Mouse (Mus musculus) liver, embryonic 13.5 days (tissue): ENCODE results near the gene Ccl5. TPM values are rescaled to one million over a fixed set of nuclear protein-coding genes. Genes with fewer than 3 reads are reported as not detected.

Experiments used
- ATAC-seq: fragments of 200-750 bp; cut with Nextera tagmentation; 2 replicates; pipeline ENCODE4 v1.8.0; 2017; ENCODE audit warnings: low read depth, mild to moderate bottlenecking, moderate number of reproducible peaks, moderate library complexity
- DNase-seq: peaks from one replicate; pipeline ENCODE4 v3.0.0; 2022
- H3K27ac ChIP-seq: fragments of 300-500 bp; sonication (generic); 2 replicates; pipeline ENCODE4 v1.5.1; 2015; ENCODE audit warnings: moderate library complexity, mild to moderate bottlenecking, inconsistent platforms
- H3K27me3 ChIP-seq: fragments of 300-500 bp; sonication (generic); 2 replicates; pipeline ENCODE4 v1.6.1; 2015; ENCODE audit warnings: mild to moderate bottlenecking, inconsistent platforms
- H3K36me3 ChIP-seq: fragments of 300-500 bp; sonication (generic); 2 replicates; pipeline ENCODE4 v1.6.1; 2015; ENCODE audit warnings: mild to moderate bottlenecking, inconsistent platforms
- H3K4me1 ChIP-seq: fragments of 300-500 bp; sonication (generic); replicated peaks from 2 replicates; pipeline ENCODE4 v1.6.1; 2015; ENCODE audit warnings: inconsistent platforms
- H3K4me2 ChIP-seq: fragments of 300-500 bp; sonication (generic); 2 replicates; pipeline ENCODE4 v1.6.1; 2015; ENCODE audit warnings: inconsistent platforms, mild to moderate bottlenecking, moderate library complexity
- H3K4me3 ChIP-seq: fragments of 300-500 bp; sonication (generic); replicated peaks from 2 replicates; pipeline ENCODE4 v1.5.1; 2015; ENCODE audit warnings: mild to moderate bottlenecking, inconsistent platforms
- H3K9ac ChIP-seq: fragments of 300-500 bp; sonication (generic); 2 replicates; pipeline ENCODE4 v1.6.1; 2015; ENCODE audit warnings: mild to moderate bottlenecking, inconsistent platforms
- H3K9me3 ChIP-seq: fragments of 300-500 bp; sonication (generic); replicated peaks from 2 replicates; pipeline ENCODE4 v1.6.1; 2016; ENCODE audit warnings: inconsistent platforms
- WGBS: fragments of 180-500 bp; shearing (Covaris S2); methylation state at CpG from one replicate; pipeline ENCODE4 v1.1.7; 2015; ENCODE audit not compliant: insufficient replicate concordance; 5-methylcytosine and 5-hydroxymethylcytosine counted together
- polyA plus RNA-seq: library from polyadenylated mRNA; unstranded; fragments of >200 nt; fragmentation: Nextera tagmentation; extraction: Ambion mirVana; gene quantifications from 2 replicates; pipeline ENCODE4 v1.2.1, GENCODE M21; 2015

The Ccl5 gene
- polyA plus RNA-seq, 1 experiment from 2014 or later = 0.21 TPM

DNA sequence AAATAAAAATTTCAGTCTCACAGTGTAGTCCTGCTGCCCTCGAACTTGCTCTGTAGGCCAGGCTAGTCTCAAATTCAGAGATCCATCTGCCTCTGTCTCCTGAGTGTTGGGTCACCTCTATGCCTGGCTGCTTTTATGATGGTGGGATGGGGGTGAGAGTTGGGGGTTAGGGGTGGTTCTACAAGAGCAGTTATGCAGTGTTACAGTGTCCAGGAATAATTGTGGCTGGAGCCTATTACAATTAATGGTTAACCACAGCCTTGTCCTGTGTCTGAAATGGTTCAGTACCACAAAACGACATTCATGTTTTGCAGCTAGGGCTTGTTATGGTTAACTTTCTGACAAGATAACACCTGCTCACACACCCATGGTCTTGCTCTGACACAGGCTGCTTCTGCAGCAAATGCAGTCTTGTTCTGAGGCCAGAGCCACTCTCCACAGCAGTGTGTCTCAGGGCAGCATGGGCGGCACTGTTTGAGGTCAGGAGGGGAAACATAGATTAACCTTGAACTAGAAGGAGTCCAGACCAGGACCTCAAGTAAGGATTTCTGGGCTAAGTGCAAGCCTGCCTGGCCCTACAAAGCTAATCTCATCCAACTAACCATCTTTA is 8.5 kb upstream of the Ccl5 start:
- Histone ChIP-seq H3K9ac (no peak overlapping the region), H3K27ac (no peak overlapping the region), H3K9me3 (no peaks in the 10 kb centered on the region), H3K4me3 (no peak overlapping the region), H3K36me3 (no peaks in the 10 kb centered on the region), H3K4me1 (peaks cover 4% of the 10 kb centered on the region; the same call in 1 of the 2 replicates), H3K4me2 (no peak overlapping the region), H3K27me3 (no peaks in the 10 kb centered on the region)
- DNase-seq (no peak), ATAC-seq (no peak)
- WGBS = 39% methylated on average over 3 of the region's 3 CpGs

DNA sequence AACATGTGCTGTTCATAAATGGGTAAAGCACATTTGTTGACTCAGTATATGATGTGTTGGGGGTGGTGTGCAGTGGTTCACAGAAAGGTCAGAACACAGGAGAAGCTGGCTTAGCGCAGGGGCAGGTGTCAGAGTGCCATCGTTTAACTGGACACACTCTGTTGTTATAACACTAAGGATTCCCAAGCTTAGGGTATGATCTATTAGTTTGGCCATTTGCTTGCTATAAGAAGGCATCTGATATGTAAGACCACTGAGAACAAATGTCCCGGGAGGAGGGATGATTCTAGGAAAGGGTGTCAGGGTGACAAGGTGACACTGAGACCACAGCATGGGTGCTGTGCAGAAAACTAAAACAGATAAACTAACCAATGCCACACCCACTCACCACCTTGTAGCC is 6.5 kb upstream of the Ccl5 start:
- WGBS = 49% methylated on average over 3 of the region's 3 CpGs
- H3K27me3 ChIP-seq = no peaks in the 10 kb centered on the region
- no peak overlapping the region for H3K4me2 ChIP-seq
- no peak for ATAC-seq
- no peak for DNase-seq
- H3K27ac ChIP-seq = no peak overlapping the region
- H3K9ac ChIP-seq = no peak overlapping the region
- H3K4me3 ChIP-seq = no peak overlapping the region
- no peaks in the 10 kb centered on the region for H3K9me3 ChIP-seq
- H3K4me1 ChIP-seq = peaks cover 4% of the 10 kb centered on the region; the same call in 1 of the 2 replicates
- H3K36me3 ChIP-seq = no peaks in the 10 kb centered on the region

DNA sequence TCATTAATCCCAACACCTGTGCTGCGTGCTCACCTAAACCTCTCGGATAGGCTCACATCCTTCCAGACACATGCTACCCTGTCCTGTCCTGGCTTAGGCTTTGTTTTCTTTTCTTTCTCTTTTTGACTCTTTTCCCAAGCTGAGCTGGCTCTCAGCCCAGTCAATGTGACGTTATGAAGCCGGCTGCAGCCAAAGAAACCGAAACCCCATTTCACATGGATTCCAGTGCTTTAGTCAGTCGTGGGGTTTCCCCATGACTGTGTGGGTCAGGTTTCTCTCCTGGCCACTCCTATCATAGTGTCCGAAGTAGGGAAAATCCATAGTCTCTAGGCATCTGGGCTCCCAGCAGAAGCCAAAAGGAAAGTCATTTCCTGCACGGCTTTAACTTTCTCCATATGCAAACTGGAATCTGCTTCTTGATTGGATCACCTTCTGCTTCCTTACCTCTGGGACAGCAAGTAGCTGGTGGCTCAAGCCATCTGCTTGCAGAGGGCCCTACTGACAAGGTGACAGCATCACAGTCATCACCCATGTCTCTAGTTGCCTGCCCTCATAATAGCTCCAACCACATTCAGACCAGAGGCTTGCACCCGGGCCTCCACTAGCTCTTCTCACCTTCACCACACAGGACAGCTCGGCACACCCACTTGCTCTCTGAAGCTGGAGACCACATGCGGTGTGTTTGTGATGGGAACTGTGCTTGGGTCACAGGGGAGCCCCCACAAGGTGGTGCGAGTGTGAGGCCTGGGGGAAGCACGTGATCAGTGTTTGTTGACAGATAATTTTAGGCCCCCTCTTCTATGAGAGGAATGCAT is 4.5 kb upstream of the Ccl5 start:
- Histone ChIP-seq H3K4me3 (no peak overlapping the region), H3K9ac (no peak overlapping the region), H3K4me2 (no peak overlapping the region), H3K36me3 (no peaks in the 10 kb centered on the region), H3K9me3 (no peaks in the 10 kb centered on the region), H3K27ac (no peak overlapping the region), H3K27me3 (no peaks in the 10 kb centered on the region), H3K4me1 (peaks cover 4% of the 10 kb centered on the region; the same call in 1 of the 2 replicates)
- no peak for ATAC-seq
- 54% methylated on average over 13 of the region's 13 CpGs for WGBS
- no peak for DNase-seq

DNA sequence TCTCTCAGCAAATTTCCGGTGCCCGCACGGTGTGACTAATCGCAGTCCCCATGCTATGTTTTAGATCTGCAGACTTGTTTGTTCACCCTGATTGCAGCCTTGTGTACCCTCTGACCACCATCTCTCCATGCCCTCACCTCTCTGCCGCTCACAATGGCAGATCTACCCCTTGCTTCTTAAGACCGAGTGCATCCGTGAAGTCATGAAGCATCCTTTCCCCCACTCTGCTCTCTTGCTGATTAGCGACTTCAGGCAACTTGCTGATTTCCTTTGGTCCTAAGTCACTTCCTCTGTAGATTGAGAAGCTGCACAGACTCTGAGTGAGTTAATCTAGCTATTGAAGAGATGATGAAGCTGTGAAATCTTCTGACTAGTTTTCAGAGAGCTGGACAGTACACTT is 3.8 kb upstream of the Ccl5 start:
- Histone ChIP-seq H3K4me2 (no peak overlapping the region), H3K4me3 (no peak overlapping the region), H3K36me3 (no peaks in the 10 kb centered on the region), H3K4me1 (peaks cover 4% of the 10 kb centered on the region; the same call in 1 of the 2 replicates), H3K9ac (no peak overlapping the region), H3K27ac (no peak overlapping the region), H3K27me3 (no peaks in the 10 kb centered on the region), H3K9me3 (no peaks in the 10 kb centered on the region)
- DNase-seq (no peak), ATAC-seq (no peak)
- WGBS = 54% methylated on average over 8 of the region's 8 CpGs

DNA sequence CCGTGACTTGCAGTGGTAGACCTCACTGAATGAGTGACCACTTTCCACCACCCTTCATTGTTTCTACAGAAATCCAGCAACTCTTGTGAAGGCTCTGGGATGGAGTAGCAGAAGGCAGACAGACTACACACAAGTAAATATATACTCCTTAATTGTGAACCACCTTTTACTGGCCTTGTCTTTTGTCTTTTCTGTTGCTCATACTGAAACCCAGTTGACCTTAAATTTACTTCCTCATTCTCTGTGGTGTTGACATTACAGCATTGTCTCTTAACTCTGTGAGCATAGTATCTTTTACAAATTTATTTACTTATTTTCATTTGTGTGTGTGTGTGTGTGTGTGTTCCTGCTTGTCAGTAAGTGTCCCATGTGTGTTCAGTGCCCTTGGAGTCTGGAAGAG is 2.9 kb upstream of the Ccl5 start:
- H3K36me3 ChIP-seq = no peaks in the 10 kb centered on the region
- no peak overlapping the region for H3K4me3 ChIP-seq

DNA sequence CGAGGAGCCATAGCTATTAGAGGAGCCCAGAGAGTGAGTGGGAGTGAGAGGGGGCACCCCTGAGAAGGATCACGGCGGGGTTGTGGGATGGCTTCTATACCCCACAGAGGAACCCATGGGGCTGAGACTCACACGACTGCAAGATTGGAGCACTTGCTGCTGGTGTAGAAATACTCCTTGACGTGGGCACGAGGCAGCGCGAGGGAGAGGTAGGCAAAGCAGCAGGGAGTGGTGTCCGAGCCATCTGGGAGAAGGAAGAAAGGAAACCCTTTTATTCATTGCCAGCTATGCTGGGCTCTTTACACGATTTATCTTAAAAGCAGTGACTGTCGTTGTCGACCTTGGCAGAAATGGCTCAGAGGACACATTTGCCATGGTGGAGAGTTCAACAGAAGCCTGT is 1.3 kb downstream of the Ccl5 start:
- Histone ChIP-seq H3K27ac (no peak overlapping the region), H3K27me3 (no peaks in the 10 kb centered on the region), H3K9ac (no peak overlapping the region), H3K4me1 (no peaks in the 10 kb centered on the region), H3K9me3 (no peaks in the 10 kb centered on the region), H3K4me3 (no peak overlapping the region), H3K4me2 (no peak overlapping the region), H3K36me3 (no peaks in the 10 kb centered on the region)
- ATAC-seq = no peak
- DNase-seq = no peak
- 67% methylated on average over 12 of the region's 12 CpGs for WGBS

More for the DNA sequence above, 2.9 kb upstream of the Ccl5 start:
- H3K9me3 ChIP-seq = no peaks in the 10 kb centered on the region
- H3K4me1 ChIP-seq = peaks cover 4% of the 10 kb centered on the region; the same call in 1 of the 2 replicates
- no peaks in the 10 kb centered on the region for H3K27me3 ChIP-seq
- DNase-seq (no peak), ATAC-seq (no peak)
- H3K27ac ChIP-seq = no peak overlapping the region
- H3K4me2 ChIP-seq = no peak overlapping the region
- WGBS = 69% methylated on average over 1 of the region's 1 CpGs
- no peak overlapping the region for H3K9ac ChIP-seq

DNA sequence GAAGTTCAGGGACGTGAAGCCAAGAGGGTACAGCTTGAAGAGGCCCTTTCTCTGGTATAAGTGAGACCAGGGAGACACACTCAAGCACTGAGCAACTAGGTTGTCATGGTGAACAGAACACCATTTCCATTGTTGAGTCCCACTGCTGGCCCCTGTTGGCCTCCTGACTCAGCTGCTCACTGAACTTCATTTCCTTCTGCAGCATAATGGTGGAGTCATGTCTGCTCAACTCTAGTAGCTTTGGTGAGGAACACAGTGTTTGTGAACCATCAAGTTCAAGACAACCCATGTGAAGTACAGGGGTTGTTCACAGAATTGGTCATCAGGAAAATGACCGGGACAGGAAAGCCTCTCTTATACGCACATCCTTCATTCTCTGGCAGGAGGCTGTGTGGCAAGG is 8.2 kb downstream of the Ccl5 start, which contains the start of gene Heatr9:
Heatr9 (minus strand) TSS at position 101 of the 400 bp plus-strand sequence.
- 73% methylated on average over 3 of the region's 3 CpGs for WGBS
- no peaks in the 10 kb centered on the region for H3K36me3 ChIP-seq
- no peak for DNase-seq
- H3K4me3 ChIP-seq = no peak within 1 kb of the TSS
- H3K9ac ChIP-seq = no peak within 1 kb of the TSS
- no peaks in the 10 kb centered on the region for H3K4me1 ChIP-seq
- no peaks in the 10 kb centered on the region for H3K27me3 ChIP-seq
- no peak within 1 kb of the TSS for H3K4me2 ChIP-seq
- no peaks in the 10 kb centered on the region for H3K9me3 ChIP-seq
- ATAC-seq = no peak
- H3K27ac ChIP-seq = no peak within 1 kb of the TSS

DNA sequence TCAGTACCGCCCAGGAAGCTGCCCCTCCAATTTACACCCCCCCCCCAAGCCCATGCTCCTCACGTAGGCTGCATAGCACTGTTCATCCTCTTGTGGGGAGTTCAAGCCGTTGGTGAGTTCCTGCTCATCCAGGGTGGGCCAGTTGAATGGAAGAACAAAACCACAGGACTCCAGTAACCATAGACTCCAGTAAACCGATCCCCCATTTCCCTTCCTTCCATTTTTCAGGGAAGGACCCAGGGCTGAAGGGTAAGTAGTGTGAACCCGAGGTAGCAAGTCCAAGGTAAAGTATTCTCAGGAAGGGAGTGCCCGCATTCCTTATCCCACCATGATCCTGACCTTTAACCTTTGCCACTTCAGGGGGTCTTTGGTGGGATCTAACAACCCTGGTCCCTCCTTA is 11.9 kb downstream of the Ccl5 start:
- H3K4me2 ChIP-seq = no peak overlapping the region
- DNase-seq = no peak
- no peak overlapping the region for H3K4me3 ChIP-seq
- H3K9me3 ChIP-seq = no peaks in the 10 kb centered on the region
- ATAC-seq = no peak
- H3K9ac ChIP-seq = no peak overlapping the region
- no peak overlapping the region for H3K27ac ChIP-seq
- H3K4me1 ChIP-seq = no peaks in the 10 kb centered on the region
- no peaks in the 10 kb centered on the region for H3K36me3 ChIP-seq
- WGBS = 63% methylated on average over 6 of the region's 6 CpGs
- H3K27me3 ChIP-seq = no peaks in the 10 kb centered on the region

DNA sequence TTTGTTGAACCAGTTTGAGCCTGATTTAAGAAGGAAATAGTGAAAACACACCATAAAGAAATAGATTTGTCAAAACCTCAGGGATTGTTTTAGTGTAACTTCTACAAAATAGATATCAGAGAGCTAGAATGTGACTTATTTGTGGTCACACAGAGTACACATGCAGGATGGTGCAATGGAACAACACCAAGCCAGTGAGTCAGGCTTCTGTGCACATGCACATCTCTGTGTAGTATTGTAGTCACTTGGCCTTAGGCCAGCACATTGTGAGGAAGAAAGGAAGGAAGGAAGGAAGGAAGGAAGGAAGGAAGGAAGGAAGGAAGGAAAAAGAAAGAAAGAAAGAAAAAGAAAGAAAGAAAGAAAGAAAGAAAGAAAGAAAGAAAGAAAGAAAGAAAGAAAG is 13.2 kb downstream of the Ccl5 start:
- DNase-seq (no peak), ATAC-seq (no peak)
- no peak overlapping the region for H3K9ac ChIP-seq
- H3K4me3 ChIP-seq = no peak overlapping the region
- H3K9me3 ChIP-seq = no peaks in the 10 kb centered on the region
- no peaks in the 10 kb centered on the region for H3K4me1 ChIP-seq
- no peaks in the 10 kb centered on the region for H3K36me3 ChIP-seq
- H3K4me2 ChIP-seq = no peak overlapping the region
- H3K27ac ChIP-seq = no peak overlapping the region
- H3K27me3 ChIP-seq = no peaks in the 10 kb centered on the region

DNA sequence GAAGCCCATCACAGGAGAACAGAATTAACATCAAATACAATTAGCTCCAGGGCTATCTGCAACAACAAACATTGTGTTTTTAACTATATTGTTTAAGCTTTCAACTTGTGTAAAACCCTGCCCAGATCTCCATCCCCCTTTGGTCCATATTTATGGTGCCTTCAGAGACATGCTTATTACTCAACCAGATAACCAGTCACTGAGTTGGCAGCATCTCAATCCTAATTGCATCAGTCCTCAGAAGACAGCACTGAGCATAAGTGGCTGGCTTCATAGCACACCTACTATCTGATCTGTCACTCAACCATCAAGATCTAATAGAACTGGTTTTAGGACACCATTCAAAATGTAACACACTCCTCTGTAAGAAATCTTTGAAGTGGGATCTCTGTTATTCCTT is 20.8 kb downstream of the Ccl5 start:
- ATAC-seq = no peak
- Histone ChIP-seq H3K4me3 (no peak overlapping the region), H3K4me2 (no peak overlapping the region), H3K36me3 (peaks cover 27% of the 10 kb centered on the region), H3K27ac (no peak overlapping the region), H3K4me1 (no peaks in the 10 kb centered on the region), H3K9ac (no peak overlapping the region), H3K27me3 (no peaks in the 10 kb centered on the region), H3K9me3 (no peaks in the 10 kb centered on the region)
- DNase-seq = no peak

DNA sequence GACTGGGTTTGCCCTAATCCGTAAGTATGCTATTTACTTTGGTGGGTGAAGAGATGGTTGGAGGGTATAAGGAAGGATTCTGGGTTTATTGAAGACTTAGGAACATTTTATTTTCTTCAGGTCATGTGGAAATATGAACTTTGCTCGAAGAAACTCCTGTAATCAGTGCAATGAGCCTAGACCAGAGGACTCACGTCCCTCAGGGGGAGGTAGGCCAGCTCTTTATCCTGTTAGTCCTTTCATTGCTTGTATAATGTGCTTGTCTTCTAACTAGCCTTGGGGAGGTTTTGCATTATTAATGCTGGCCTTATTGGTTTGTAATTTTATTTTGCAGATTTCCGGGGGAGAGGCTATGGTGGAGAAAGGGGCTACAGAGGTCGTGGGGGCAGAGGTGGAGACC is 26.0 kb downstream of the Ccl5 start:
- Histone ChIP-seq H3K4me3 (no peak overlapping the region), H3K27me3 (no peaks in the 10 kb centered on the region), H3K27ac (no peak overlapping the region), H3K4me2 (no peak overlapping the region), H3K9ac (no peak overlapping the region), H3K36me3 (peaks cover 61% of the 10 kb centered on the region), H3K9me3 (no peaks in the 10 kb centered on the region), H3K4me1 (no peaks in the 10 kb centered on the region)
- 89% methylated on average over 5 of the region's 5 CpGs for WGBS
- DNase-seq = no peak
- ATAC-seq = no peak

DNA sequence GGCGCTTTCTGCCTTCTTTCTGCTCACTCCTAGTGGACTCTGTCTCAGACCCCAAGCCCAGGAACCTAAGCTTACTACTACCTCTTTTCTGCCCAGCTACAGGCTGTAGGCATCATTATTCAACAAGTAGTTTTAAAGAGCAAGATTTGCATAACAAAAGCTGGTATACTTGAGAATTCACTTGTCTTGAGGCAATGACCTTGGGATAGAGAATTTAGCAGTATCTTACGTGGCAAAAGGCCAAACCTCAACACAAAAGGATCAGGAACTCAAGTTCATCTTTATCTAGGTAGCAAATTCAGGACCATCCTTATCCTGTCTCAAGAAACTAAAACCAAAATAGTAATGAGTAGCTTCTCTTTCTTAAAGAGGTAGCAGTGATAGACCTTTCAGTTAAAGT is 34.7 kb downstream of the Ccl5 start:
- Histone ChIP-seq H3K9ac (no peak overlapping the region), H3K27ac (no peak overlapping the region), H3K4me2 (no peak overlapping the region), H3K9me3 (no peaks in the 10 kb centered on the region), H3K4me1 (no peaks in the 10 kb centered on the region), H3K36me3 (peaks cover 39% of the 10 kb centered on the region), H3K4me3 (no peak overlapping the region), H3K27me3 (no peaks in the 10 kb centered on the region)
- no peak for ATAC-seq
- 82% methylated on average over 2 of the region's 2 CpGs for WGBS
- no peak for DNase-seq
